Mouse (Mus musculus) layer of hippocampus, postnatal 14 days (tissue): ENCODE data around the gene AI837181. TPM values are rescaled to one million over a fixed set of nuclear protein-coding genes. Genes with fewer than 3 reads are reported as not detected.
A peak's percentile ranks its signal among the peaks of the same experiment; 100 is the strongest.

Experiments
- DNase-seq, 2 experiments: peaks; one replicate each; pipeline ENCODE4 v3.0.0; 2021 to 2022; ENCODE audit warnings: low spot score in 2 of 2, mixed read lengths in 1 of 2
- total RNA-seq, 2 experiments: library from RNA; stranded (reverse); gene quantifications; 2 replicates each; pipeline ENCODE4 v1.2.3; 2021

AI837181 gene
- total RNA-seq, 2 experiments from 2014 or later, result 63.0 to 63.6 TPM

- DNase-seq, result no peak
Measured at GRCm38 (mm10) chr19:5411961-5412360, 13.0 kb upstream of the AI837181 start.

- no peak for DNase-seq
Measured at GRCm38 (mm10) chr19:5413840-5414239, 11.1 kb upstream of the AI837181 start.

GRCm38 (mm10) chr19:5414534-5414957, 10.4 kb upstream of the AI837181 start:
- no peak for DNase-seq

GRCm38 (mm10) chr19:5418750-5419466, 6.0 kb upstream of the AI837181 start:
- no peak for DNase-seq

GRCm38 (mm10) chr19:5419630-5420029, 5.3 kb upstream of the AI837181 start:
- no peak for DNase-seq

GRCm38 (mm10) chr19:5420579-5420978, 4.4 kb upstream of the AI837181 start:
- no peak for DNase-seq

- no peak for DNase-seq
Measured at GRCm38 (mm10) chr19:5421784-5422183, 3.2 kb upstream of the AI837181 start.

- DNase-seq, result no peak
Measured at GRCm38 (mm10) chr19:5422267-5422666, 2.7 kb upstream of the AI837181 start.

GRCm38 (mm10) chr19:5422895-5423443, 2.0 kb upstream of the AI837181 start:
- DNase-seq, result no peak

- DNase-seq, result no peak
Measured at GRCm38 (mm10) chr19:5423561-5423960, 1.4 kb upstream of the AI837181 start.

- peak; percentile 63 to 69 for DNase-seq
Measured at GRCm38 (mm10) chr19:5424092-5424781, 707 bp upstream of the AI837181 start.

GRCm38 (mm10) chr19:5425906-5426565, 1.1 kb downstream of the AI837181 start:
- DNase-seq, result no peak

- no peak for DNase-seq
Measured at GRCm38 (mm10) chr19:5426640-5427290, 1.8 kb downstream of the AI837181 start.

GRCm38 (mm10) chr19:5428083-5428482, 3.1 kb downstream of the AI837181 start:
- DNase-seq, result no peak

- no peak for DNase-seq
Measured at GRCm38 (mm10) chr19:5429219-5429618, 4.3 kb downstream of the AI837181 start.

GRCm38 (mm10) chr19:5429806-5430205, 4.9 kb downstream of the AI837181 start:
- no peak for DNase-seq

GRCm38 (mm10) chr19:5430408-5430807, 5.5 kb downstream of the AI837181 start:
- no peak for DNase-seq

- DNase-seq, result no peak
Measured at GRCm38 (mm10) chr19:5431911-5432464, 7.0 kb downstream of the AI837181 start.

GRCm38 (mm10) chr19:5432992-5433852, 8.3 kb downstream of the AI837181 start:
- no peak for DNase-seq

- no peak for DNase-seq
Measured at GRCm38 (mm10) chr19:5433951-5434350, 9.0 kb downstream of the AI837181 start.
